Mouse (Mus musculus) lung, adult 2 months (tissue): ENCODE data around the gene H2al1e. TPM values are rescaled to one million over a fixed set of nuclear protein-coding genes. Genes with fewer than 3 reads are reported as not detected.
"Not testable (repeated sequence)": the region's sequence is repeated elsewhere in the genome, so short reads cannot be mapped to it uniquely, and the experiment has no call there.

Source experiments
- DNase-seq: peaks from one replicate; pipeline ENCODE4 v3.0.0; 2022
- H3K4me1 ChIP-seq: fragments of 200-500 bp; 2 replicates; pipeline ENCODE4 v1.6.1; 2011; ENCODE audit warnings: low read length; ENCODE audit not compliant: control insufficient read depth, insufficient read depth
- H3K4me3 ChIP-seq: fragments of 200-500 bp; replicated peaks from 2 replicates; pipeline ENCODE3; 2011; ENCODE audit warnings: low read depth, mild to moderate bottlenecking, control low read depth, low read length; ENCODE audit errors: extremely low read depth
- CTCF ChIP-seq: fragments of 200-500 bp; IDR thresholded peaks from 2 replicates; pipeline ENCODE4 v1.5.1; 2011; ENCODE audit warnings: mild to moderate bottlenecking, low read length, control low read depth; ENCODE audit not compliant: insufficient read depth
- POLR2A ChIP-seq: fragments of 200-500 bp; IDR thresholded peaks from 2 replicates; pipeline ENCODE4 v1.6.1; 2011; ENCODE audit warnings: low read depth, mild to moderate bottlenecking, control low read depth, low read length, borderline replicate concordance; ENCODE audit errors: extremely low read depth
- WGBS: fragments of 180-500 bp; shearing (Covaris S2); methylation state at CpG from one replicate; pipeline ENCODE4 v1.1.7; 2018; 5-methylcytosine and 5-hydroxymethylcytosine counted together
- polyA plus RNA-seq: library from polyadenylated mRNA; depleted of rRNA; stranded (reverse); fragments of >200 nt; gene quantifications from 2 replicates; pipeline ENCODE4 v1.2.3, GENCODE M21; 2012; rRNA removed

The H2al1e gene
- not detected in 2 replicates for polyA plus RNA-seq

DNA sequence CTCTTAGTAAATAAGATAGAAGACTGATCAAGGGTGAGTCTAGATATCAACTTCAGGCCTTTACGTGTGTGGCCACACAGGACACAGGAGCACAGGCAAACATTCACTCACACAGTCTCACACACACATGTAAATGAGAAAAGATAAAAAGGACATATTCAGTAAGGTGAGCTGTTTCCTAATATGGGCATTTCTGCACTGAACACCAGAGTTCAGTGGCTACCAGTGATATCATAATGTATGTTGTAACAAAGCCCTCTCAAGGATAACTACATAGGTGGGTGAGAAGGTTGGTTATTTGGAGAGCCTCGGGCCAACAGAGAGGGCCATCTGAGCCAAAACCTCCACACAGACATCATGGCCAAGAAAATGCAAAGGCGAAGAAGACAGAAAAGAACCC, at the start of gene H2al1e:
Gene H2al1e, plus strand, starts transcription at position 301 of the 400 bp plus-strand sequence.
- not testable (repeated sequence) for DNase-seq, H3K4me1 ChIP-seq, H3K4me3 ChIP-seq
- WGBS: no CpG with 5 or more reads among the region's 3 CpGs

DNA sequence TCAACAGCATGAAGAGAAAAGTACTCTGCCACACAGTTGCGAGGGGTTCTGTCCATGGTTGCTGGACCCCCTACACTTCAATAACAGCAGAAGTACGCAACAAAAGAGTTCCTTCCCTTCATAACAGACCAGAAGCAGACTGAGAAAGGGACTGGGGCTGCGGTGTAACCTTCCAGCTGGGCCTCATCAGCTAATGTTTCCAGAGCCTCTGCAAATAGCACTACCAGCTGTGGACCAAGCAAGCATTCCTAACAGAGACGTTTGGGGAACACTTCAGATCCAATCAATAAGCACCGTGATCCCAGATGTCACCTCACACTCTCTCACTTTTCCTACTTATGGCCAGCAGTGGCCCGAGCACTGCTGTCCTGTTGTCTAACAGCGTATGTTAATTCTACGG, 46.8 kb upstream of the H2al1e start:
- no peak for DNase-seq
- 79% methylated on average over 8 of the region's 8 CpGs for WGBS
- TF ChIP-seq CTCF: no peak
- no peak for TF ChIP-seq POLR2A
- Histone ChIP-seq H3K4me3 (no peak overlapping the region), H3K4me1 (no peaks in the 10 kb centered on the region)

DNA sequence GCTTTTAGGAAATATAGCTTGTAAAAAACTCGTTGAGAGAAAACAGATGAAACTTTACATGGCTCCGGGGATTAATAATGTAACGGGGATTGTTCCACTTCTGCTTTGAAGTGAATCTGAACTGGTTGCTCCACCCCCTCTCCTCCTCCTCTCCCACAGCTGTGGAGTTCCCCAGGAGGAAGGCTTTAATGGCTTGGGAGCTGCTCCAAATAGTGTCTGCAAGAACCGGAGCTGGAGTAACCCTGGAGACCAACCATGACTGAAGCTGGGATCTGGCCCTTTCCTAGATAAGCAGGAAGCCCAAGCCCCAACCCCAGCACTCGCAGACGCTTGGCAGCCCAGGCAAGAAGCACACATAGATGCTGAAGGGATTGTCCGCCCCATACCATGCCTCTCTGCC, 43.9 kb upstream of the H2al1e start:
- no peak for DNase-seq

DNA sequence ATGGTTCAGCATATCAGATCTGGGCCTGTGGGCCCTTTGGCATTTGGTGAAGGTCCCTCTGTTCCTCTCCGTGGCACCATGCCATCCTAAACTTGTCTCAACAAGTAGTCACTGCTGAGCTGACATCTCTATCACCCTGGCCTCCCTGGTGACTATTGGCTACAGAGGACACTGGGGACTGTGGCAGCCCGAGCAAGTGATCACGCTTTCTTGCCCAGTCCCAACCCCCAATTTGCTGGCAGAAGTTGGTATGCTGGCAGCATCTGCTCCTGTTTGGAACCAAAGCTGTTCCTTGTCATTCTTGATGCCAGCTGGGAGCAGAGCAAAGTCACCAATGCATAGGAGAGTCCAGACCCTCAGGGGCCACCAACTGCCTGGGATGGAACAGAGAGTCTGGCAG, 42.7 kb upstream of the H2al1e start:
- 79% methylated on average over 3 of the region's 3 CpGs for WGBS
- Histone ChIP-seq H3K4me1 (no peaks in the 10 kb centered on the region), H3K4me3 (no peak overlapping the region)
- no peak for DNase-seq
- TF ChIP-seq POLR2A: no peak
- no peak for TF ChIP-seq CTCF

More for the DNA sequence above, 43.9 kb upstream of the H2al1e start:
- WGBS: 53% methylated on average over 7 of the region's 7 CpGs
- no peak overlapping the region for H3K4me3 ChIP-seq
- no peaks in the 10 kb centered on the region for H3K4me1 ChIP-seq
- TF ChIP-seq CTCF (no peak), POLR2A (no peak)

DNA sequence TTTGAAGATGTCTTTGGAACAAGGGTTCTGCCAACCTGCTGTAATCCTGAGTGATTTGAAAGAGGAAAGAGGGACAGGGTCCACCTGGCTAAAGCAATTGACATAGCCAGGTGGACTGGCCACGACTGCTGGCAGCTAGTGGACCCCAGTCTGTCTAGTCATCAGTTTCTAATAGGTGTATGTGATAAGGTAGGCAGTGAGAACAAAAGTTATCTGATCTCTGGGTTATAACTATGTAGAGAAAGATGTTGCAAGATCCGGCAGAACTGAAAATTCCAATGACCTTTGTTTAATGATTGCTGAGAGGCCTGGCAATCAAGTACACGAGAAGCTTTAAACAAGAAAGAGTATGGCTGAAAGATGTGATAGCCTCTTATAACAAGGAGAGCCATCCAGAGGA, 38.5 kb upstream of the H2al1e start:
- H3K4me1 ChIP-seq: no peaks in the 10 kb centered on the region
- H3K4me3 ChIP-seq: no peak overlapping the region
- DNase-seq: no peak
- TF ChIP-seq CTCF: no peak
- no peak for TF ChIP-seq POLR2A
- 71% methylated on average over 3 of the region's 3 CpGs for WGBS

DNA sequence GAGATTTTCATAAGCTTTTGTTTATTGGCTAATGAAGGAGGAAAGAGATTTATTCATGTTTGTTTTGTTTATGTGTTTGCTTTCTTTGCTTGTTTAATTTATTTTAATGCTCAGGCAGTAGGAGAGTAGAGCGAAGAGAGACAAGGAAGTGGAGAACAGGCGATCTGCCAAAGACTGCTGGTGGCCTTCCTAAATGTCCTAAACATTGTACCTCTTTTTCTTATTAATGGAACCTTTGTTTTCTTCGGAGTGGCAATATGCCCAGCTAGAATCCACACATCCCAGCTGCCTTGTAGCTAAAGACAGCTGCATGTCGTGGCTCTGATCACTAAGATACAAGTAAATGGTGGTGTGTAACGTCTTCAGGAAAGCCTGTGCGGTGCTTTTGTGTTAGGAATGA, 34.7 kb upstream of the H2al1e start:
- no peak for TF ChIP-seq CTCF
- no peak for TF ChIP-seq POLR2A
- Histone ChIP-seq H3K4me1 (no peaks in the 10 kb centered on the region), H3K4me3 (no peak overlapping the region)
- no peak for DNase-seq
- 66% methylated on average over 6 of the region's 6 CpGs for WGBS

DNA sequence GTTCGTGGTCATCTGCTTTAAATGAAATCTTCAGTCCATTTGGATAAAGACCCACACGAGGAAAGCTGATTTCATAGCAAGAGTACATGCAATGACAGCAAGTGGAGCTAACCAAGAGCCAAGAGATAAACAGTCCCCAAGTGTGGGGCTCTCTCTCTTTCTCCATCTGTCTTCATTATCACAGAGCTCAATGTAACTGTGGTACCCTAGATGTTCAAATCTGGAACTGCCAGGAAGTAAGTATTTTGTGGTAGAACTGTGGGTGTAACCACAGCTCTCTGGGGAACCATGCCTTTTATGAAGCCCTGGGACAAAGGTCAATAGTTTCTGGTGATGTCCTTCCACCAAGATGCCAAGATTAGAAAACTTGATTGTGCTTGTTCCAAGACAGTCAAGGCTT, 31.0 kb upstream of the H2al1e start:
- TF ChIP-seq CTCF (no peak), POLR2A (no peak)
- Histone ChIP-seq H3K4me3 (no peak overlapping the region), H3K4me1 (no peaks in the 10 kb centered on the region)
- 65% methylated on average over 2 of the region's 2 CpGs for WGBS
- DNase-seq: no peak

DNA sequence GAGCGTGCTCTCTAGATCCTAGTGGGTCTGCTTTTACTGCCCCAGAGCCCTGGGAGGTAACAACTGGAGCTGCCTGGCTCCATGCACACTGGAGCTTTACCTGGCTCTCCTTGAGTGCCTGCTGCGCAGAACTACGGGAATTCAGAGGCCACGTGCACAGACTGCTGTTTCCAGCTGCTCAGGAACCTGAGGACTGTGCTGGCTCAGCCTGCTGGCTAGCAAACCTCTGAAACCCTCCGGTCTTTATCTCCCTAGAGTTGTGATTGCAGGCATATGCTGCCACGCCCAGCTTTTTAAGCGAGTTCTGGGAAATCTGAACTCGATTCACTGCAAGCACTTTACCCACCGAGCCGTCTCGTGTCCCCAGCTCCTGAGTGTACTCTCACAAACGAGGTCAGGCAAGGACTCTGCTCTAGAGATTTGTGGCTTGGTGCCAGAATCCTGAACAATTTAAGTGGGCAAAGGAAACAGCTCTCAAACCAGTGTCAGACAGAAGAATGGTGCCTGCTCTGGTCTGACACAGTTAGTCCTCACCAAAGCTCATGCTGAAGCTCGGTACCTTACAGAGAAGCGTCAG, 23.3 kb upstream of the H2al1e start:
- Histone ChIP-seq H3K4me1 (peaks cover 6% of the 10 kb centered on the region), H3K4me3 (no peak overlapping the region)
- peak; percentile 20 for DNase-seq
- 55% methylated on average over 14 of the region's 14 CpGs for WGBS
- TF ChIP-seq CTCF (no peak), POLR2A (no peak)

DNA sequence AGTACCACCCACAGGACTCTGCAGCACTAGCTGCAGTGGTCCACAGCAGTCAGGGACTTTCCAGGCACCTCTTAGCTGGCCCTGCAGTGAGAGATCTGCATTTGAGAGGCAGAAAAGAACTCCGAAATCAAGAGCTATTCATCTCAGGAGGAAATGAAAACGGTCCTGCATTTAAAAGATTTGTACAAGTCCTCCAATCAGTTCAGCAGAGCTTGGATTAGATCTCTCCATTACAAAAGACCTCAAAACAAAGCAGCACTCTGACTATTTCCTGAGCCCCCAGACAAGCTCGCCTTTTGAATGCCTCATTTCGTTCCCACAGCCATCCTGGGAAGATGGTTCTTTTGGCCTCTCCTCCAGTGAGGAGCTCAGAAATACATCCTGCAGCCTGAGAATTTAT, 22.5 kb upstream of the H2al1e start:
- TF ChIP-seq POLR2A (no peak), CTCF (no peak)
- 63% methylated on average over 4 of the region's 4 CpGs for WGBS
- Histone ChIP-seq H3K4me3 (no peak overlapping the region), H3K4me1 (peaks cover 6% of the 10 kb centered on the region)
- no peak for DNase-seq

DNA sequence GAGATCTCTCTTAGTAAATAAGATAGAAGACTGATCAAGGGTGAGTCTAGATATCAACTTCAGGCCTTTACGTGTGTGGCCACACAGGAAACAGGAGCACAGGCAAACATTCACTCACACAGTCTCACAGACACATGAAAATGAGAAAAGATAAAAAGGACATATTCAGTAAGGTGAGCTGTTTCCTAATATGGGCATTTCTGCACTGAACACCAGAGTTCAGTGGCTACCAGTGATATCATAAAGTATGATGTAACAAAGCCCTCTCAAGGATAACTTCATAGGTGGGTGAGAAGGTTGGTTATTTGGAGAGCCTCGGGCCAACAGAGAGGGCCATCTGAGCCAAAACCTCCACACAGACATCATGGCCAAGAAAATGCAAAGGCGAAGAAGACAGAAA, 12.8 kb upstream of the H2al1e start, which contains the start of gene H2al1a:
Gene H2al1a, plus strand, starts transcription at position 301 of the 400 bp plus-strand sequence.
- H3K4me3 ChIP-seq, DNase-seq, H3K4me1 ChIP-seq: not testable (repeated sequence)
- no CpG with 5 or more reads among the region's 3 CpGs for WGBS

DNA sequence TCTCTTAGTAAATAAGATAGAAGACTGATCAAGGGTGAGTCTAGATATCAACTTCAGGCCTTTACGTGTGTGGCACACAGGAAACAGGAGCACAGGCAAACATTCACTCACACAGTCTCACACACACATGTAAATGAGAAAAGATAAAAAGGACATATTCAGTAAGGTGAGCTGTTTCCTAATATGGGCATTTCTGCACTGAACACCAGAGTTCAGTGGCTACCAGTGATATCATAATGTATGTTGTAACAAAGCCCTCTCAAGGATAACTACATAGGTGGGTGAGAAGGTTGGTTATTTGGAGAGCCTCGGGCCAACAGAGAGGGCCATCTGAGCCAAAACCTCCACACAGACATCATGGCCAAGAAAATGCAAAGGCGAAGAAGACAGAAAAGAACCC, 9.6 kb upstream of the H2al1e start, which contains the start of gene H2al1b:
Gene H2al1b, plus strand, starts transcription at position 301 of the 400 bp plus-strand sequence.
- DNase-seq, H3K4me1 ChIP-seq, H3K4me3 ChIP-seq: not testable (repeated sequence)
- WGBS: 90% methylated on average over 1 of the region's 3 CpGs

DNA sequence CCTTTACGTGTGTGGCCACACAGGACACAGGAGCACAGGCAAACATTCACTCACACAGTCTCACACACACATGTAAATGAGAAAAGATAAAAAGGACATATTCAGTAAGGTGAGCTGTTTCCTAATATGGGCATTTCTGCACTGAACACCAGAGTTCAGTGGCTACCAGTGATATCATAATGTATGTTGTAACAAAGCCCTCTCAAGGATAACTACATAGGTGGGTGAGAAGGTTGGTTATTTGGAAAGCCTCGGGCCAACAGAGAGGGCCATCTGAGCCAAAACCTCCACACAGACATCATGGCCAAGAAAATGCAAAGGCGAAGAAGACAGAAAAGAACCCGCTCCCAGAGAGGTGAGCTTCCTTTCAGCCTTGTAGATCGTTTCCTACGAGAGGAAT, 6.4 kb upstream of the H2al1e start, which contains the start of gene H2al1c:
Gene H2al1c, plus strand, starts transcription at position 301 of the 400 bp plus-strand sequence.
- H3K4me3 ChIP-seq, DNase-seq: not testable (repeated sequence)
- 69% methylated on average over 1 of the region's 6 CpGs for WGBS

DNA sequence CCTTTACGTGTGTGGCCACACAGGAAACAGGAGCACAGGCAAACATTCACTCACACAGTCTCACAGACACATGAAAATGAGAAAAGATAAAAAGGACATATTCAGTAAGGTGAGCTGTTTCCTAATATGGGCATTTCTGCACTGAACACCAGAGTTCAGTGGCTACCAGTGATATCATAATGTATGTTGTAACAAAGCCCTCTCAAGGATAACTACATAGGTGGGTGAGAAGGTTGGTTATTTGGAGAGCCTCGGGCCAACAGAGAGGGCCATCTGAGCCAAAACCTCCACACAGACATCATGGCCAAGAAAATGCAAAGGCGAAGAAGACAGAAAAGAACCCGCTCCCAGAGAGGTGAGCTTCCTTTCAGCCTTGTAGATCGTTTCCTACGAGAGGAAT, 3.2 kb upstream of the H2al1e start, which contains the start of gene H2al1d:
Gene H2al1d, plus strand, starts transcription at position 301 of the 400 bp plus-strand sequence.
- not testable (repeated sequence) for DNase-seq, H3K4me1 ChIP-seq, H3K4me3 ChIP-seq
- WGBS: no CpG with 5 or more reads among the region's 6 CpGs

More for the DNA sequence above, 6.4 kb upstream of the H2al1e start, which contains the start of gene H2al1c:
- not testable (repeated sequence) for H3K4me1 ChIP-seq

DNA sequence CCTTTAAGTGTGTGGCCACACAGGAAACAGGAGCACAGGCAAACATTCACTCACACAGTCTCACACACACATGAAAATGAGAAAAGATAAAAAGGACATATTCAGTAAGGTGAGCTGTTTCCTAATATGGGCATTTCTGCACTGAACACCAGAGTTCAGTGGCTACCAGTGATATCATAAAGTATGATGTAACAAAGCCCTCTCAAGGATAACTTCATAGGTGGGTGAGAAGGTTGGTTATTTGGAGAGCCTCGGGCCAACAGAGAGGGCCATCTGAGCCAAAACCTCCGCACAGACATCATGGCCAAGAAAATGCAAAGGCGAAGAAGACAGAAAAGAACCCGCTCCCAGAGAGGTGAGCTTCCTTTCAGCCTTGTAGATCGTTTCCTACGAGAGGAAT, 3.1 kb downstream of the H2al1e start, which contains the start of gene H2al1f:
Gene H2al1f, plus strand, starts transcription at position 301 of the 400 bp plus-strand sequence.
- no CpG with 5 or more reads among the region's 6 CpGs for WGBS
- DNase-seq, H3K4me3 ChIP-seq, H3K4me1 ChIP-seq: not testable (repeated sequence)

DNA sequence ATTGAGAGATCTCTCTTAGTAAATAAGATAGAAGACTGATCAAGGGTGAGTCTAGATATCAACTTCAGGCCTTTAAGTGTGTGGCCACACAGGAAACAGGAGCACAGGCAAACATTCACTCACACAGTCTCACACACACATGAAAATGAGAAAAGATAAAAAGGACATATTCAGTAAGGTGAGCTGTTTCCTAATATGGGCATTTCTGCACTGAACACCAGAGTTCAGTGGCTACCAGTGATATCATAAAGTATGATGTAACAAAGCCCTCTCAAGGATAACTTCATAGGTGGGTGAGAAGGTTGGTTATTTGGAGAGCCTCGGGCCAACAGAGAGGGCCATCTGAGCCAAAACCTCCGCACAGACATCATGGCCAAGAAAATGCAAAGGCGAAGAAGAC, 6.2 kb downstream of the H2al1e start, which contains the start of gene H2al1g:
Gene H2al1g, plus strand, starts transcription at position 301 of the 400 bp plus-strand sequence.
- not testable (repeated sequence) for H3K4me1 ChIP-seq, DNase-seq, H3K4me3 ChIP-seq
- WGBS: no CpG with 5 or more reads among the region's 3 CpGs

DNA sequence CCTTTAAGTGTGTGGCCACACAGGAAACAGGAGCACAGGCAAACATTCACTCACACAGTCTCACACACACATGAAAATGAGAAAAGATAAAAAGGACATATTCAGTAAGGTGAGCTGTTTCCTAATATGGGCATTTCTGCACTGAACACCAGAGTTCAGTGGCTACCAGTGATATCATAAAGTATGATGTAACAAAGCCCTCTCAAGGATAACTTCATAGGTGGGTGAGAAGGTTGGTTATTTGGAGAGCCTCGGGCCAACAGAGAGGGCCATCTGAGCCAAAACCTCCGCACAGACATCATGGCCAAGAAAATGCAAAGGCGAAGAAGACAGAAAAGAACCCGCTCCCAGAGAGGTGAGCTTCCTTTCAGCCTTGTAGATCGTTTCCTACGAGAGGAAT, 9.5 kb downstream of the H2al1e start, which contains the start of gene H2al1h:
Gene H2al1h, plus strand, starts transcription at position 301 of the 400 bp plus-strand sequence.
- not testable (repeated sequence) for DNase-seq, H3K4me3 ChIP-seq, H3K4me1 ChIP-seq
- no CpG with 5 or more reads among the region's 6 CpGs for WGBS
